Mouse (Mus musculus) limb, embryonic 10.5 days (tissue): ENCODE data around the gene Jkamp. TPM values are rescaled to one million over a fixed set of nuclear protein-coding genes. Genes with fewer than 3 reads are reported as not detected.
"Not testable (repeated sequence)": the region's sequence is repeated elsewhere in the genome, so short reads cannot be mapped to it uniquely, and the experiment has no call there.

ENCODE experiments used
- DNase-seq: peaks from one replicate; pipeline ENCODE4 v3.0.0-alpha.2; 2017; ENCODE audit warnings: low spot score
- H3K27ac ChIP-seq: fragments of 300-500 bp; sonication (generic); 2 replicates; pipeline ENCODE4 v1.5.1; 2016; ENCODE audit warnings: mild to moderate bottlenecking
- H3K27me3 ChIP-seq: fragments of 300-500 bp; sonication (generic); 2 replicates; pipeline ENCODE4 v1.6.1; 2016; ENCODE audit warnings: low read depth, mild to moderate bottlenecking; ENCODE audit not compliant: poor library complexity, severe bottlenecking
- H3K36me3 ChIP-seq: fragments of 300-500 bp; sonication (generic); 2 replicates; pipeline ENCODE4 v1.6.1; 2016; ENCODE audit warnings: mild to moderate bottlenecking, moderate library complexity
- H3K4me1 ChIP-seq: fragments of 300-500 bp; sonication (generic); 2 replicates; pipeline ENCODE4 v1.6.1; 2016
- H3K4me3 ChIP-seq: fragments of 300-500 bp; sonication (generic); 2 replicates; pipeline ENCODE4 v1.5.1; 2016; ENCODE audit warnings: mild to moderate bottlenecking, moderate library complexity
- H3K9me3 ChIP-seq: fragments of 300-500 bp; sonication (generic); replicated peaks from 2 replicates; pipeline ENCODE4 v1.6.1; 2016; ENCODE audit warnings: mild to moderate bottlenecking
- WGBS: fragments of 180-500 bp; shearing (Covaris S2); methylation state at CpG from one replicate; pipeline ENCODE4 v1.1.7; 2016; 5-methylcytosine and 5-hydroxymethylcytosine counted together
- polyA plus RNA-seq: library from polyadenylated mRNA; unstranded; fragments of >200 nt; fragmentation: Nextera tagmentation; extraction: Ambion mirVana; gene quantifications from 2 replicates; pipeline ENCODE4 v1.2.1, GENCODE M21; 2016

Jkamp gene
- polyA plus RNA-seq = 67.5 and 69.6 TPM in 2 replicates

DNA sequence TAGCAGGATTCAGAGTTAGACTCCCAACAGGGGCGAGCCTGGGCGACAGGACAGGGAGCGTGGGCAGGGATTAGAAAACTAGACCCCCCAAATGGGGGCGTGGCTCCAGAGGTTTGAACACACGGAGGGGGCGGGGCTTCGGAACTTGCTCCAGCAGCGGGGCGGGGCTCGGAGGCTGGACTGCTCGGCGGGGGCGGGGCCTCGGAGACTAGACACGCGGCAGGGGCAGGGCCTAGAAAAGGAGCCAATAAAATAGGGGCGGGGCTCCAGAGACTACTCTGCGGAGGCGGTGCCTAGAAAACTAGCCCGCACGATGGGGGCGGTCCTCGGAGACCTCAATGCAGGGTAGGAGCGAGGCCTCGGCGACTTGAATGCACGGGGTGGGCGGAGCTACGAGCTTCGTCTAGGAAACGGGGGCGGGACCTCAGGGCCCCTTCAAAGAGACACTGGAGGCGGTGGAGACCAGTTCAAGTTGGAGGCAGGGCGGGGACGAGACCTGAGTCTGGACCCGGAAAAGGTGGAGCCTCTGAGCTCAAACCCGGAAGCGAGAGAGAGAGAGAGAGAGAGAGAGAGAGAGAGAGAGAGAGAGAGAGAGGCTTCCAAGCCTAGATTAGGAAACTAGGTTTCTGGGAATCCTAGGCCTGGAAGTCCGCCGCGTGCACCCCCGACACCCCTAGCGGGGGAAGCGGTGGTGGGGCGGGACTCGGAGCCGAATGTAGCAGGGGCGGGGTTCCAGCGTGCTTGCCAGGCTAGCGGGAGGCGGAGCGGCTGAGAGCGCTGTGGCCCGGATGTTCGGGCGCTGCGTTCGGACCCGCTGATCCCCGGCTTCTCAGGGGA, at the start of gene Jkamp, which contains the start of gene L3hypdh:
Gene Jkamp (plus strand): TSS at position 261 of the 837 bp plus-strand sequence.
Gene L3hypdh (minus strand): TSS at position 111 of the 837 bp plus-strand sequence.
- Histone ChIP-seq H3K36me3 (peaks cover 8% of the 10 kb centered on the region), H3K4me1 (peaks cover 37% of the 10 kb centered on the region), H3K4me3 (peak within 1 kb of the TSS; percentile 77), H3K27ac (peak within 1 kb of the TSS; percentile 95), H3K9me3 (no peaks in the 10 kb centered on the region), H3K27me3 (no peaks in the 10 kb centered on the region)
- WGBS = under 1% methylated on average over 60 of the region's 60 CpGs
- DNase-seq = peak; percentile 99

DNA sequence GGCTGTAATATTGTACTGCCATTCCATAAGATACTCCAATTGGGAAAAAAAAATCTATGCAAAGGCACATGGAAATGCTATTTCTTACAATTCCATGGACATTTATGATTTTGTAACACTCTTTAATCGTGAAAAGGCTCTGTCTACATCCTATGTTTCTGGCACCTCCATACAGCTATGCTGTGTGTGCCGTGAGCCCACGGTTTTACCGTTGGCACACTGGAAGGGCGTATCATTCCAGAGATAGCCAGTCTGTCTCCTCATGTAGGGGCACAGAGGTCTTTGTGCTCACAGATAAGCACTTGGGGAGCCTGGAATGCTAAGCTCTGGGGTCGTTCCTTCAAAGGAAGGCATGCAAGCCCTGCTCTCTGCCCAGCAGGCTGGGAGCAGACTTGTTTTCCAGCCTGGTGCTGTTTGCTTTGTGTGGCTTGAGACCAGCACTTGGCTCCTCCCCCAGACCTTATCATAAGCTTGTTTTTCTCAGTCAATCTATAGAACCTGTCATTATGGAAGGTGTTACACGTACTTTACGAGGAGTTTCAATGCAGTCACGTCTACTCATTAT, 49.2 kb upstream of the Jkamp start:
- Histone ChIP-seq H3K27me3 (no peaks in the 10 kb centered on the region), H3K9me3 (no peaks in the 10 kb centered on the region), H3K36me3 (no peaks in the 10 kb centered on the region), H3K4me3 (no peak overlapping the region), H3K27ac (no peak overlapping the region), H3K4me1 (no peaks in the 10 kb centered on the region; the same call in 1 of the 2 replicates)
- DNase-seq = no peak
- 67% methylated on average over 9 of the region's 9 CpGs for WGBS

DNA sequence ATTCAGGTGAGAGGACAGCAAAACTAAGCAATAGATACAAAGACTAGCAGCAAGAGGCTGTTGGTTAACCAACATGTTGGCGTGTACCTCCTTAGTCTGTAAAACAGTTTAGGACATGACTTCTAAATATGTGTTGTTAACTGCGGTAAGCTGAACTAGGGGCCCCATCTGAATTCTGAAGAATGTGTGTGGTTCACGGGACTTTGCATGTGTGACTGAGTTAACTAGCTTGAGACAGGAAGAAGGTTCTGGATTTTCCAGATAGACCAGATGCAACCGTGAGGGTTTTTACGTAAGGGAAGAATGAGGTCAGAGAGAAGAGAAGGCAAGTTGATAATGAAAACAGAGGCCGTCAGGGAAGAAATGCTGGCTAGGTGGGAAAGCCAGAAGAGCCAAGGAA, 48.3 kb upstream of the Jkamp start:
- WGBS = 90% methylated on average over 6 of the region's 6 CpGs
- Histone ChIP-seq H3K4me3 (no peak overlapping the region), H3K27me3 (no peaks in the 10 kb centered on the region), H3K4me1 (no peaks in the 10 kb centered on the region; the same call in 1 of the 2 replicates), H3K36me3 (no peaks in the 10 kb centered on the region), H3K27ac (no peak overlapping the region), H3K9me3 (no peaks in the 10 kb centered on the region)
- no peak for DNase-seq

DNA sequence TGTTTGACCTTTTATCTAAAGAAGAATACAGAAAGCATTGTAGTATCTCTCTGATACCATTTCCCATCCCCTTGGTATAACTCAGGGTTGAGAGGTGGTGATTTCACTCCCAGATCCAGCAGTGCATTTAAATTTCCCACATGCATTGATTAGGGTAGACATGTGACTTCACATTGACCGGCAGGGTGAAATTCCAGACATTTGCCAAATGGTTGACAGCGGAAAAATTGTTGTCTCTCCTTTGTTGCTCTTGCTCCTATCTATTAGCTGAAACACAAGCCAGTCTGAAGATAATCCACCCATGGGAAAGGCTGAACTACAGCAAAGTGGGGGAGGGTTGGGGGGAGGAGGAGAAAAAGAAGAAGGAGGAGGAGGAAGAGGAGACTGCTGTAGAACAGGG, 46.5 kb upstream of the Jkamp start:
- H3K27me3 ChIP-seq = no peaks in the 10 kb centered on the region
- no peaks in the 10 kb centered on the region; the same call in 1 of the 2 replicates for H3K4me1 ChIP-seq
- H3K4me3 ChIP-seq = no peak overlapping the region
- no peak overlapping the region for H3K27ac ChIP-seq
- WGBS = 73% methylated on average over 2 of the region's 2 CpGs
- no peak for DNase-seq
- H3K9me3 ChIP-seq = no peaks in the 10 kb centered on the region
- H3K36me3 ChIP-seq = no peaks in the 10 kb centered on the region

DNA sequence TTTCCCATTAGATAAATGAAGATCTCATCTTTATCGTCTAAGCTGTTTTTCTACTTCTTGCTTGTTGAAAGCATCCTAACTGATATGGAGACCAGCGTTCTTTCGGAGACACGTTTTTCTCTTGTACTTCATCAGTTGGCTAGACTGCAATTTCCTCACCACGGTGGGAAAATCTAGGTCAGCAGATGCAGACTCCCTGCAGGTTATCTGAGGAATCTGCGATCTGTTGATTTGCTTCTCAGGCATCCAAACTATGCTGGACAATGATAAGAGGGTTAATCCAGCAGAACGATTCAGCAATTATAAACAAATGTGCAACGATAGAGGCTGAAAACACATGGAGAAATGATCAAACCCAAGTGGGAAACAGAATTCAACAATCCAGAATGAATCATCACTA, 45.9 kb upstream of the Jkamp start:
- no peaks in the 10 kb centered on the region; the same call in 1 of the 2 replicates for H3K4me1 ChIP-seq
- H3K9me3 ChIP-seq = no peaks in the 10 kb centered on the region
- no peak overlapping the region for H3K27ac ChIP-seq
- H3K36me3 ChIP-seq = no peaks in the 10 kb centered on the region
- no peaks in the 10 kb centered on the region for H3K27me3 ChIP-seq
- H3K4me3 ChIP-seq = no peak overlapping the region
- DNase-seq = no peak
- 87% methylated on average over 8 of the region's 8 CpGs for WGBS

DNA sequence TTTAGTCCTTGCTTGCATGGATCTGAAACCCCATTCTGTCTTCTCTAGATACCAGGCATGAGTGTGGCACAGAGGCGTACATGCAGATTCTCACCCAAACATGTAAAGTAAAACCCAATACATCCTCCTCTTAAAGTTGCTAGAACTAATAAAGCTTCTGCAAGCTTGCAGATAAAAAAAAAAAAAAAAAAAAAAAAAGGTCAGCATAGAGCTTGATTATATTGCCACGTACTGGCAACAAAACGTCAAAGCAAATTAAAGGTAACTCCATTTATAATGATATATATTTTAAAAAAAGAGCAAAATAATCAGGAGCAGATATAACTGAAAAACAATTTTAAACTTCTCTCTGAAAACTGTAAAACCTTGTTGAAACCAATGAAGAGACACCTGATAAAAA, 44.2 kb upstream of the Jkamp start:
- no peak overlapping the region for H3K4me3 ChIP-seq
- 95% methylated on average over 3 of the region's 3 CpGs for WGBS
- no peaks in the 10 kb centered on the region for H3K27me3 ChIP-seq
- H3K9me3 ChIP-seq = no peaks in the 10 kb centered on the region
- no peak for DNase-seq
- no peak overlapping the region for H3K27ac ChIP-seq
- no peaks in the 10 kb centered on the region for H3K36me3 ChIP-seq
- no peaks in the 10 kb centered on the region; the same call in 1 of the 2 replicates for H3K4me1 ChIP-seq

DNA sequence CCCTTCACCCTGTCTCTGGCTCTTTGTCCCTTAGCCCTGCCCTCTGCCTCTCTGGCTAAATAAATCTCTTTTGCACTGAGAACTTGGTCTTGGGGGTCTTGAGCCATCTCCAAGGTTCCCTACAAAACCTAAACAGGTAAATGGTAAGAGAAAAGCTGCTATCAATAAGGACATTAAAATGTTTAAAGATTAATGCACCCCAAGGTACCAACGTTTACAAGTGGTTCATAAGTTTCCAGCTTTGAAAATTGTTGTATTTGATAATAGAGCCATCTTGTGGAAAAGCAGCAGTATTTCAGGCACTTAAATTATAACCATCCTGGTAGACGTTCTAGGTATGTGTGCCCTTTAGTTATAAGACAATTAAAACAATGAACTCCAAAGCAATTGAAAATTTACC, 37.9 kb upstream of the Jkamp start:
- Histone ChIP-seq H3K27me3 (no peaks in the 10 kb centered on the region), H3K27ac (no peak overlapping the region), H3K4me3 (no peak overlapping the region), H3K4me1 (no peaks in the 10 kb centered on the region), H3K9me3 (no peaks in the 10 kb centered on the region), H3K36me3 (no peaks in the 10 kb centered on the region)
- WGBS = 14% methylated on average over 2 of the region's 2 CpGs
- no peak for DNase-seq

DNA sequence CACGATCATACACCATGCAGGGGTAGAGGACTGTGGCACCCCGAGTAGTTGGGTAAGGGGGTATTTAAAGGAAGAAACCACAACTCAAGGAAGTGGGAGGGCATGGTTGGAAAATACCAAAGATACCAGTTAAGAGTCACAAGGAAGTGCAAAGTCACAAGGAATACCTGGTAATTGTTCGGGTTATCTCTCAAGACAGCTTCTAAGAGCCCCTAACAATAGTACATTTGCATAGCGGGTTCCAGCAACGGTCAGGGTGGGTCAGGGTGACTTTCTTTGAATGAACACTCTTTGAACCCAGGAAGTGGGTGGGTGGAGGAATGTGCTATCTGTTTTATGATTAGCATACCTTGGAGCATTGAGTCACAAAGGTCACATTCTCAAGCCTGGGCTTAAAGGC, 35.2 kb upstream of the Jkamp start:
- not testable (repeated sequence) for H3K27me3 ChIP-seq

DNA sequence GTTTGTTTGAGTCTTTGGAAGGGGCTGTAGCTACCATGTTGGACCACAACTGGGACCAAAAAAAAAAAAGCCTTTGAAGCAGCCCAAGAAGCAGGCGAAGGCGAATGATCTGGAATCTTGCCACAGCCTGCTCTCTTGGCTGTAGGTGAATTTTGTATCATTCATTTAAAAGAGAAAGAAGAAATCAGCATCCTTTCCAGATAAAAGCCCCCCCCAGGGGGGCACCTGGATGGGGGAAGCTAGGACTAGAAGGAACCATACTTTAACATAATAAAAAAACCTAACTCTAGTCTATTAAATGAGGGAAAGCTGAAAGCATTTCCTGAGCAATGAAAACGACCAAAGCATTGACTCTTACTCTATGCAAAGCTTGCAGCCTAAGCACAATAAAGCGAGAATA, 34.6 kb upstream of the Jkamp start:
- WGBS = 86% methylated on average over 4 of the region's 4 CpGs
- H3K36me3 ChIP-seq = no peaks in the 10 kb centered on the region
- H3K4me3 ChIP-seq = no peak overlapping the region
- DNase-seq = no peak
- H3K4me1 ChIP-seq = no peaks in the 10 kb centered on the region
- H3K27me3 ChIP-seq = no peaks in the 10 kb centered on the region
- H3K27ac ChIP-seq = no peak overlapping the region
- no peaks in the 10 kb centered on the region for H3K9me3 ChIP-seq

More for the DNA sequence above, 35.2 kb upstream of the Jkamp start:
- not testable (repeated sequence) for H3K9me3 ChIP-seq, H3K4me3 ChIP-seq, H3K36me3 ChIP-seq, H3K27ac ChIP-seq, DNase-seq, H3K4me1 ChIP-seq
- 95% methylated on average over 5 of the region's 5 CpGs for WGBS

DNA sequence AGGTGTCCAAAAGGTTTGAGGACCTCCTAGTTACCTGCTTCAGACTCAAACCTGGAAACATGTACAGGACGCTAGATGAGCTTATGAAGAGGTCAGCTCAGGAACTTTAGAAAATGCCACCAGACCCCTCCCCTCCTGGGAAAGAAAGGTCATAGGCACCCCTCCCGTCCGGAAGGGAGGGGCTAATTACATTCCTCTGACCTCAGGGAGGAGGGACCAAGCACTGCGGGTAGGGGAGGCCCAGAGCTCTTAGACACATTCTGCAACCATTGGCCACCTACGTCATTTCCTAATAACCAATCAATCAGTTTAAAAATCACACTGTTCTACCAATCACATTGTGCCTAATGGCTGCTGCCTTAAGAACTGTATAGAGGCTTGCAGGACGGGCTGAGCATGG, 32.8 kb upstream of the Jkamp start:
- Histone ChIP-seq H3K4me3 (no peak overlapping the region), H3K27ac (no peak overlapping the region), H3K4me1 (no peaks in the 10 kb centered on the region), H3K27me3 (no peaks in the 10 kb centered on the region), H3K9me3 (no peaks in the 10 kb centered on the region), H3K36me3 (no peaks in the 10 kb centered on the region)
- no peak for DNase-seq
- WGBS = 83% methylated on average over 6 of the region's 6 CpGs

DNA sequence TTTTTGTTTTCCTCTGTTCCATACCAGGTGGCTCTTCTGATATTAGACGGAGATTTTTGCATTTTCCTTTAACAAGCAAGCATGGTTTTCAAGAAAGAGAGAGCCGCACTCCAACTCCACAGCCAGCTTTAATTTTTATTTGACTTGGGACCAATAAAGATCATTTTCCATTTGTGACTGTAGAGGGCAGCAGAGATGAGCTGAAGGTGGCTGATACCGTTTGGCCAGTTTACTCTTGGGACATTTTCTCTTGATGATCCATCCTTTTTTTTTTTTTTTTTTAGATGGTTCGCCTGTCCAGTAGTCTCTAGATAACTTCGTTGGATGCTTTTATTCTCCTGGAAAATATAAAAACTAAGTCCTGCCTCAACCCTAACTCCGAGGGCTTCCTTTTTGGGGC, 32.1 kb upstream of the Jkamp start:
- WGBS = 49% methylated on average over 6 of the region's 6 CpGs
- Histone ChIP-seq H3K4me3 (no peak overlapping the region), H3K36me3 (no peaks in the 10 kb centered on the region), H3K27me3 (no peaks in the 10 kb centered on the region), H3K4me1 (no peaks in the 10 kb centered on the region), H3K9me3 (no peaks in the 10 kb centered on the region), H3K27ac (no peak overlapping the region)
- DNase-seq = no peak

DNA sequence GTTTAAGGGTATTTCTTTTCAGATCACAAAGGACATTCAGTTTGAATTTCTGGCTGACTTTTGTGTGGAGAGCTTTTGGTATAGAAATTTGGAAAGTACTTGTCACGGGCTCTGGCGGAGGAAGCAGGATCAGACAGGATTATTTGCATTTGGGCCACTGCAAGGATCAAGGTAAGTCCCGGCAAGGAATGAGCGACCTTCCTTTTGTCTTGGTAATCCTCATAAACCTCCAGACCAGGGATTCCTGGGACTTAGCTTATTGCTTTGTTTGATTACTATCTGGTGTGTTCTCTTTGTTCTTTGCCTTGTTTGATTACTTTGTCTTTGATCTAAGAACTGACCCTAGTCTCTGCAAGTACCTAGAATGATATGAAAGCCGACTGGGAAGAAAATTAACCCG, 31.5 kb upstream of the Jkamp start:
- no peak for DNase-seq
- Histone ChIP-seq H3K9me3 (no peaks in the 10 kb centered on the region), H3K4me3 (no peak overlapping the region), H3K4me1 (no peaks in the 10 kb centered on the region), H3K27ac (no peak overlapping the region), H3K36me3 (no peaks in the 10 kb centered on the region), H3K27me3 (no peaks in the 10 kb centered on the region)
- WGBS = 35% methylated on average over 6 of the region's 6 CpGs

DNA sequence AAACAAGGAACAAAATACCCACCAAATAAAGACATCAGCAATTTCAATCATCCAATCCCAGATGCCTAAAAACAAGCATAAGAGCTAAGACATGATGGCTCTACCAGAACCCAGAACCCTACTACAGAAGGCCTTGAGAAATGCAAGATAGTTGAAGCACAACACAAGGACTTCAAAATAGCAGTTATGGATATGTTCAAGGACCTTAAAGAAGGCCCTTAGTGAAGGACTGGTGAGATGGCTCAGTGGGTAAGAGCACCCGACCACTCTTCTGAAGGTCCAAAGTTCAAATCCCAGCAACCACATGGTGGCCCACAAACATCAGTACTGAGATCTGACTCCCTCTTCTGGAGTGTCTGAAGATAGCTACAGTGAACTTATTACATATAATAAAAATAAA, 27.6 kb upstream of the Jkamp start:
- 91% methylated on average over 1 of the region's 1 CpGs for WGBS
- Histone ChIP-seq H3K9me3 (no peaks in the 10 kb centered on the region), H3K27me3 (no peaks in the 10 kb centered on the region), H3K27ac (no peak overlapping the region), H3K36me3 (no peaks in the 10 kb centered on the region), H3K4me3 (no peak overlapping the region), H3K4me1 (no peaks in the 10 kb centered on the region)
- no peak for DNase-seq
